Mouse (Mus musculus) erythroblast, embryonic 14.5 days (primary cell): Measurements from ENCODE around the gene Cog5.

Source experiments
- GATA1 ChIP-seq: IDR thresholded peaks from 2 replicates; pipeline ENCODE4 v1.6.1; 2012; ENCODE audit warnings: low read length, inconsistent platforms, mixed read lengths
- TAL1 ChIP-seq: IDR thresholded peaks from 3 replicates; pipeline ENCODE4 v1.6.1; 2012; ENCODE audit warnings: low read length, inconsistent platforms, mixed read lengths

- TF ChIP-seq GATA1 = no peak
- no peak for TF ChIP-seq TAL1
Measured at GRCm38 (mm10) chr12:31964074-31964473, 309.4 kb downstream of the Cog5 start.
